Mouse (Mus musculus) heart, postnatal 0 days (tissue): ENCODE data around the gene Lpp.

Source experiments
- CTCF ChIP-seq: IDR thresholded peaks from 2 replicates; pipeline ENCODE4 v1.5.1; 2016; ENCODE audit warnings: antibody characterized with exemption, control low read depth, low read depth
- EP300 ChIP-seq: IDR thresholded peaks from 2 replicates; pipeline ENCODE4 v1.6.1; 2016; ENCODE audit warnings: antibody characterized with exemption, low read depth

GRCm38 (mm10) chr16:24801780-24802179, 408.5 kb downstream of the Lpp start:
- TF ChIP-seq CTCF (no peak), EP300 (no peak)
